Mouse (Mus musculus) frontal cortex, postnatal 25 days (tissue): ENCODE results near the gene Slc2a13.

ENCODE experiments used
- DNase-seq, 2 experiments: peaks; one replicate each; pipeline ENCODE4 v3.0.0; 2022; ENCODE audit warnings: low spot score in 2 of 2

The Slc2a13 gene

GRCm38 (mm10) chr15:91502235-91502634 lies 70.8 kb downstream of the Slc2a13 start:
- DNase-seq = no peak

- no peak for DNase-seq
Observed at GRCm38 (mm10) chr15:91495014-91495413, 78.0 kb downstream of the Slc2a13 start.

- DNase-seq = no peak
Observed at GRCm38 (mm10) chr15:91479924-91480615, 93.0 kb downstream of the Slc2a13 start.

GRCm38 (mm10) chr15:91477766-91478165 lies 95.3 kb downstream of the Slc2a13 start:
- peak in 1 of 2 experiments; percentile 14 for DNase-seq

- no peak for DNase-seq
Observed at GRCm38 (mm10) chr15:91473690-91474409, 99.2 kb downstream of the Slc2a13 start.

GRCm38 (mm10) chr15:91465331-91465730 lies 107.7 kb downstream of the Slc2a13 start:
- no peak for DNase-seq

- no peak for DNase-seq
Observed at GRCm38 (mm10) chr15:91463857-91464435, 109.1 kb downstream of the Slc2a13 start.

- DNase-seq = no peak
Observed at GRCm38 (mm10) chr15:91463026-91463661, 109.9 kb downstream of the Slc2a13 start.

GRCm38 (mm10) chr15:91461940-91462339 lies 111.1 kb downstream of the Slc2a13 start:
- DNase-seq = no peak

GRCm38 (mm10) chr15:91457202-91457601 lies 115.9 kb downstream of the Slc2a13 start:
- DNase-seq = no peak

- DNase-seq = peak in 1 of 2 experiments; percentile 14
Observed at GRCm38 (mm10) chr15:91445399-91445798, 127.7 kb downstream of the Slc2a13 start.

GRCm38 (mm10) chr15:91443449-91443848 lies 129.6 kb downstream of the Slc2a13 start:
- no peak for DNase-seq

GRCm38 (mm10) chr15:91439883-91440282 lies 133.2 kb downstream of the Slc2a13 start:
- DNase-seq = no peak

GRCm38 (mm10) chr15:91425426-91425825 lies 147.6 kb downstream of the Slc2a13 start:
- DNase-seq = no peak

- no peak for DNase-seq
Observed at GRCm38 (mm10) chr15:91406979-91407378, 166.1 kb downstream of the Slc2a13 start.

- DNase-seq = no peak
Observed at GRCm38 (mm10) chr15:91395165-91395564, 177.9 kb downstream of the Slc2a13 start.

- no peak for DNase-seq
Observed at GRCm38 (mm10) chr15:91383694-91384093, 189.4 kb downstream of the Slc2a13 start.

GRCm38 (mm10) chr15:91382606-91383005 lies 190.5 kb downstream of the Slc2a13 start:
- no peak for DNase-seq

- no peak for DNase-seq
Observed at GRCm38 (mm10) chr15:91381864-91382263, 191.2 kb downstream of the Slc2a13 start.

GRCm38 (mm10) chr15:91378751-91379325 lies 194.2 kb downstream of the Slc2a13 start:
- DNase-seq = no peak

GRCm38 (mm10) chr15:91377568-91377967 lies 195.5 kb downstream of the Slc2a13 start:
- no peak for DNase-seq

GRCm38 (mm10) chr15:91377105-91377504 lies 196.0 kb downstream of the Slc2a13 start:
- no peak for DNase-seq
